Mouse (Mus musculus) C2C12 (cell line): ENCODE results near the gene Grik2.

Source experiments
- CTCF ChIP-seq: IDR thresholded peaks from one replicate; pipeline ENCODE4 v1.5.1; 2011; ENCODE audit not compliant: control insufficient read depth, insufficient read depth, insufficient read length
- MYOG ChIP-seq: IDR thresholded peaks from one replicate; pipeline ENCODE4 v1.6.1; 2011; ENCODE audit not compliant: control insufficient read depth, insufficient read length; ENCODE audit errors: extremely low read depth
- USF1 ChIP-seq: IDR thresholded peaks from one replicate; pipeline ENCODE4 v1.6.1; 2011; ENCODE audit warnings: low read depth, mild to moderate bottlenecking, control low read depth, moderate library complexity

- TF ChIP-seq CTCF (no peak), USF1 (no peak), MYOG (no peak)
Measured at GRCm38 (mm10) chr10:49456791-49457190, 331.8 kb downstream of the Grik2 start.
